Mouse (Mus musculus) lung, embryonic 16.5 days (tissue): ENCODE measurements around the gene Rgs6. TPM values are rescaled to one million over a fixed set of nuclear protein-coding genes. Genes with fewer than 3 reads are reported as not detected.

Experiments used
- ATAC-seq: fragments of 200-750 bp; cut with Nextera tagmentation; 2 replicates; pipeline ENCODE4 v1.8.0; 2017; ENCODE audit warnings: low read depth, mild to moderate bottlenecking, moderate library complexity
- H3K27ac ChIP-seq: fragments of 300-500 bp; sonication (generic); 2 replicates; pipeline ENCODE4 v1.5.1; 2014; ENCODE audit warnings: mild to moderate bottlenecking, control low read depth, low read length
- H3K27me3 ChIP-seq: fragments of 300-500 bp; sonication (generic); 2 replicates; pipeline ENCODE4 v1.6.1; 2014; ENCODE audit warnings: low read depth, low read length, mixed read lengths; ENCODE audit not compliant: control insufficient read depth, insufficient read depth
- H3K36me3 ChIP-seq: fragments of 300-500 bp; sonication (generic); 2 replicates; pipeline ENCODE4 v1.6.1; 2014; ENCODE audit warnings: low read length; ENCODE audit not compliant: control insufficient read depth, insufficient read depth
- H3K4me1 ChIP-seq: fragments of 300-500 bp; sonication (generic); replicated peaks from 2 replicates; pipeline ENCODE4 v1.6.1; 2014; ENCODE audit warnings: low read length, mixed read lengths; ENCODE audit not compliant: control insufficient read depth, insufficient read depth
- H3K4me2 ChIP-seq: fragments of 300-500 bp; sonication (generic); 2 replicates; pipeline ENCODE4 v1.6.1; 2014; ENCODE audit warnings: low read depth, low read length, control low read depth
- H3K4me3 ChIP-seq: fragments of 300-500 bp; sonication (generic); 2 replicates; pipeline ENCODE4 v1.5.1; 2014; ENCODE audit warnings: mild to moderate bottlenecking, low read length, control low read depth
- H3K9ac ChIP-seq: fragments of 300-500 bp; sonication (generic); 2 replicates; pipeline ENCODE4 v1.6.1; 2014; ENCODE audit warnings: low read length, control low read depth
- H3K9me3 ChIP-seq: fragments of 300-500 bp; sonication (generic); 2 replicates; pipeline ENCODE4 v1.6.1; 2016; ENCODE audit warnings: low read length; ENCODE audit not compliant: control insufficient read depth
- WGBS: fragments of 180-500 bp; shearing (Covaris S2); extraction: QIAGEN DNeasy Blood & Tissue Kit; methylation state at CpG from one replicate; pipeline ENCODE4 v1.1.7; 2014; 5-methylcytosine and 5-hydroxymethylcytosine counted together
- polyA plus RNA-seq: library from polyadenylated mRNA; unstranded; fragments of >200 nt; fragmentation: Nextera tagmentation; extraction: Ambion mirVana; gene quantifications from 2 replicates; pipeline ENCODE4 v1.2.1, GENCODE M21; 2015

The Rgs6 gene
- polyA plus RNA-seq, 1 experiment from 2014 or later, result 3.0 TPM

DNA sequence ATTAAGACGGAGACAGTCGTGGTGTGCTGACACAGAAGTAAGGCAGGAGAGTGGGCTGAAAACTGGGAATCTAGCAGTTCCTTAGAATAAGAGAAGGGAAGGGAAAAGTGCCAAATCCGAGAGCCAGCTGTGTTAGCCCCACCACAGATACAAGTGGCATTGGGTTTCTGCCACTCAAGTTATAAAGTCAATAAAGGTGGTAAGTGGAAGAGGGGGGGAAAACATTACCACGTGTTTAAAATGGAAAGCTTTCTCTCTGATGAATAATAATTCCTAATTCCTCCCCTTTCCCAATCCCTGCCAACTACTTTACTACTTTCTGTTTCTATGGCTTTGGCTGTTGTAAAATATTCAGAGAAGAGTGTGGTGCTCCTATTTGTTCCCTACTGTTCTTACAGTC, 352.4 kb downstream of the Rgs6 start:
- no peak overlapping the region for H3K4me3 ChIP-seq
- H3K36me3 ChIP-seq, result no peaks in the 10 kb centered on the region
- H3K4me1 ChIP-seq, result peaks cover 9% of the 10 kb centered on the region; the same call in 1 of the 2 replicates
- peak; percentile 74 for ATAC-seq
- no peaks in the 10 kb centered on the region for H3K9me3 ChIP-seq
- H3K27me3 ChIP-seq, result no peaks in the 10 kb centered on the region
- 39% methylated on average over 4 of the region's 4 CpGs for WGBS
- H3K27ac ChIP-seq, result peak overlapping the region; percentile 49
- H3K4me2 ChIP-seq, result 0 out of 2 replicates have a peak overlapping the region, but pooled peaks have one; percentile 20
- no peak overlapping the region for H3K9ac ChIP-seq

DNA sequence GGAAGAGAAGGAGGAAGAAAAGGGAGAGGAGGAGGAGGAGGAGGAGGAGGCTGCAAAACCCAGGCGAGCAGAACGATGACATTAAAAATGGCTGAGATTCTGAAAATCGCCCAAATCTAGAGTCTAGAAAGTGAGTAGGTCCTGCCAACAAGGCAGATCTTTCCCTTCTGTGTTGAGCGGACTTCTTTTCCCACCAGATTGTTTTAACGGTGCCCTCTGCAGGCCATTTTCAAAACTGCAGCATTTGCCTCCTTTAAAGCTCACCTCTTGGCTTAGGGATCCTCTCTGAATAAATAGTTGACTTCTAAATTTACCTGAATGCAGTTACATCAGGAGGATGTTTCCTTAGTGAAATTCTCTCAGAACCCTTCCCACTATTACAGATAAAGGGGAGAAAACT, 358.4 kb downstream of the Rgs6 start:
- WGBS, result 8% methylated on average over 5 of the region's 5 CpGs
- ATAC-seq, result peak; percentile 51; the same call in 1 of the 2 replicates
- Histone ChIP-seq H3K4me3 (no peak overlapping the region), H3K27ac (no peak overlapping the region), H3K9ac (no peak overlapping the region), H3K9me3 (no peaks in the 10 kb centered on the region), H3K4me1 (no peaks in the 10 kb centered on the region), H3K27me3 (no peaks in the 10 kb centered on the region), H3K36me3 (no peaks in the 10 kb centered on the region), H3K4me2 (peak overlapping the region; percentile 22; the same call in 1 of the 2 replicates)

DNA sequence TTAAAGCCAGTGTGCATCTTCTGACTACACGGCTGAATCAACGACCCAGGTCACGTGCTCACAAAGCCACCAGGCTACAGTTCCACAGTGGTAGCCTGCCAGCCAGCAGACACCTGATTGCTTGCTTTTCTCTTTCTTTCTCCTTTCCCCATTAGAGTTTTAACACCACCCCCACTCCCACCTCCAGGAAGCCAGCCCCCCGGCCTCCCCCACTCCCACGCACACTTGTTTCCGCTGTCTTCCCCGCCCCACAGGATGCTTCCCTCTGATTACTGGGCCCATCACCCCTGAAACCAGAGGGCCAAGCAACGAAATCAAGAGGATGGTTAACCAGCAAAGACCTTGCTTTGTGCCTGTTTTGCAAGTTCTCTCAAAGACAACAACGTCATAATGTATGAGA, 373.0 kb downstream of the Rgs6 start:
- Histone ChIP-seq H3K27ac (no peak overlapping the region), H3K4me2 (no peak overlapping the region), H3K9me3 (no peaks in the 10 kb centered on the region), H3K4me3 (no peak overlapping the region), H3K9ac (no peak overlapping the region), H3K27me3 (no peaks in the 10 kb centered on the region), H3K4me1 (peaks cover 5% of the 10 kb centered on the region; the same call in 1 of the 2 replicates), H3K36me3 (no peaks in the 10 kb centered on the region)
- no peak for ATAC-seq
- WGBS, result 71% methylated on average over 9 of the region's 9 CpGs

DNA sequence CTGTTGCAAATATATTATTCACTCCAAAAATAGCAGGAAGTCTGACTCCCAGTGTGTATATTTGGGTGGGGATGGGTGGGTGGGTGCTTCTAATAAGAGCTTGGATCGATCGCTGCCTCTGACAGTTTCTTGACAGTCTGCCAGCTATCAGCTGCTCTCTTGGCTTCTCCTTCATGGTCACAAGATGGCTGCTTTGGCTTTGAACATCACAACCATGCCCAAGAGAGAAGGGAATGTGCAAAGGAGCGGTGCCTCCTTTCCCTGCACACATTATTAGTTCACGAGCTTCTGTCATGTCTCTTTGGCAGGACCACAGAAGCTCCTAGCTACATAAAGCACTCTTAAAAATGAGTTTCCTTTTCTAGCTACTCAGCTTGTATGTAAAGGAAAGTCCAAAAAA, 373.8 kb downstream of the Rgs6 start:
- Histone ChIP-seq H3K9ac (no peak overlapping the region), H3K27ac (no peak overlapping the region), H3K4me3 (no peak overlapping the region), H3K9me3 (no peaks in the 10 kb centered on the region), H3K4me1 (peaks cover 5% of the 10 kb centered on the region; the same call in 1 of the 2 replicates), H3K36me3 (no peaks in the 10 kb centered on the region), H3K4me2 (no peak overlapping the region), H3K27me3 (no peaks in the 10 kb centered on the region)
- WGBS, result 52% methylated on average over 4 of the region's 4 CpGs
- peak; percentile 90 for ATAC-seq

DNA sequence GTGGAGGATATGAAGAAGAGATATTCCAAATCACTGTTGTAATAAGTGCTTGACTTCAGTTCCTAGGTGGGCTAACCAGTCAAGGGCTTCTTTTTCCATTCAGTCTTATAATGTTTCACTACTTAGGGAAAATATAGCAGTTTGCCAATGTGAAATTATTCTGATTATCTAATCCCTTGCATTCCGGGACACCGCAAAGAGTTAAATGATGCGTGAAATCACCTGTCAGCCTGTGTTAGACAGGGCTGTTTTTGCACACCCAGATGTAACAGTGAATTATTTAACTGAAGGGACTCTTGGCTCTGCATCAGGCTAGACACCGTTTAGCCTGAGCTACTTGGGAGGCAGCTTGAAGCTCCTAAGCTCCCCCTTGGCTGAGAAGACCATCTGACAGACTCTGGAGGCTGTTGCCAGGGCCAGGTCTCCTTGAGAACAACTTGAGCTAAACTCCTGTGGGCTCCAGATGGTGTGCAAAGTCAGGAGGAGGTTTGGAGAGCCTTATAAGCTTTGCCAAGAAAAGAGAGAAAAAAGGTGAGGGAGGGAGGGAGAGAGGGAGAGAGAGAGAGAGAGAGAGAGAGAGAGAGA, 382.5 kb downstream of the Rgs6 start:
- Histone ChIP-seq H3K4me2 (no peak overlapping the region), H3K9ac (no peak overlapping the region), H3K27me3 (no peaks in the 10 kb centered on the region), H3K4me3 (no peak overlapping the region), H3K36me3 (no peaks in the 10 kb centered on the region), H3K4me1 (no peaks in the 10 kb centered on the region), H3K9me3 (no peaks in the 10 kb centered on the region), H3K27ac (no peak overlapping the region)
- 83% methylated on average over 4 of the region's 4 CpGs for WGBS
- ATAC-seq, result no peak

DNA sequence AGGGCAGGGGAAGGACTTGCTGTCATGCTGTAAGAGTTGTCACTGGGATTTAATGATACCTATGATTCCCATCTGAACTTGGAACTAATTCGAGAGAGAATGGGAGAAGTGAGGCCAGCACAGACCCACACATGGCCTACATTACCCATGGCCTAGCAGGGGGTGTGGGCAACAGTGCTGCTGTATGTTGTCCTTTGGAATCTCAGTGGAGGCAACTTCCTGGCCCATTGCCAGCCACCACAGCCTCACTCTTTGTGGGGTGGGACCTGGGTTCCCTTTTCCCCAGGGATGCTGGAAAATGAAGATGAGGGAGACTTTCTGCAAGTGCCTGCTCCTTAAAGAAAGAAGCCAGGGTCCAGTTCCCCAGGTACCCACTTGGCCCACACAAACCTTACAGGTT, 383.1 kb downstream of the Rgs6 start:
- no peak for ATAC-seq
- Histone ChIP-seq H3K4me1 (no peaks in the 10 kb centered on the region), H3K9me3 (no peaks in the 10 kb centered on the region), H3K27ac (no peak overlapping the region), H3K4me3 (no peak overlapping the region), H3K9ac (no peak overlapping the region), H3K27me3 (no peaks in the 10 kb centered on the region), H3K4me2 (no peak overlapping the region), H3K36me3 (no peaks in the 10 kb centered on the region)
- 88% methylated on average over 1 of the region's 1 CpGs for WGBS

DNA sequence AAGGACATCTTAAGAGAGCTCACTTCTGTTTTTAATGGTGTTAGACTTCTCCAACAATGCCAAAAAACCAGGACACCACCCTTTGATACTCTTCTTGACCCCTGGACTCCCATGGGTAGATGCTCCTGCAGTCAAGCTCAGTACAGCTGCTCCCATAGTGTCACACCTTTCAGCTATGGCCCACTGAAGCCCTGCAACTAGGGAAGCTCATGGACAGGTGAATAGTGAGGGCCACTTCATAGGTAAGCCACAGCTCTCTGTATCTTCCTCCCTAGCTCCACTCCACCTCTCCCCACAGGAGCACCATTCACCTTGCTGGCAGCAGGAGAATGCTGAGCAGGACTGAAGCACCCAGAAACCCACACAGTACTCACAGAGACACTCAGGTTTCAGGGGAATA, 384.6 kb downstream of the Rgs6 start:
- Histone ChIP-seq H3K9me3 (no peaks in the 10 kb centered on the region), H3K4me3 (no peak overlapping the region), H3K36me3 (no peaks in the 10 kb centered on the region), H3K27ac (no peak overlapping the region), H3K27me3 (no peaks in the 10 kb centered on the region), H3K9ac (no peak overlapping the region), H3K4me2 (no peak overlapping the region), H3K4me1 (no peaks in the 10 kb centered on the region)
- ATAC-seq, result no peak

DNA sequence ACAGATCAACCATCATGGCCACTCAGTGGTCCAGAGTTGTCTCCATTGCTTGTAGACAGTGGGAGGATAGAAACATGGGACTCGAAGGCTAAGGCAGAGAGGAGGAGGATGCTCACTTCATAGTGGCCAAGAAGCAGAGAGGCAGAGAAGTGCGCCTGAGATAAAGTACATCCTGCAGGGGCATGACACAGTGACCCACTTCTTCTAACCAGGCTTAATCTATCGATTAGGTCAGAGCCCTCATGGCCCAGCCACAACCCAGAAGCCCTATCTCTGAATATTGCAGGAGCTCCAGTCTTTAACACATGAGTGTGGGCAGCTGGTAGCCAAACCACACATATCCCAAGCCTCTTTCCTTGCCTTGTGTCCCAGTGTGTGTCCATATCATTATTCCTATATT, 385.7 kb downstream of the Rgs6 start:
- no peak overlapping the region for H3K4me3 ChIP-seq
- no peak overlapping the region for H3K27ac ChIP-seq
- H3K36me3 ChIP-seq, result no peaks in the 10 kb centered on the region
- no peak overlapping the region for H3K4me2 ChIP-seq
- WGBS, result 89% methylated on average over 3 of the region's 3 CpGs
- no peaks in the 10 kb centered on the region for H3K9me3 ChIP-seq
- no peak for ATAC-seq
- no peak overlapping the region for H3K9ac ChIP-seq
- H3K27me3 ChIP-seq, result no peaks in the 10 kb centered on the region
- H3K4me1 ChIP-seq, result no peaks in the 10 kb centered on the region

DNA sequence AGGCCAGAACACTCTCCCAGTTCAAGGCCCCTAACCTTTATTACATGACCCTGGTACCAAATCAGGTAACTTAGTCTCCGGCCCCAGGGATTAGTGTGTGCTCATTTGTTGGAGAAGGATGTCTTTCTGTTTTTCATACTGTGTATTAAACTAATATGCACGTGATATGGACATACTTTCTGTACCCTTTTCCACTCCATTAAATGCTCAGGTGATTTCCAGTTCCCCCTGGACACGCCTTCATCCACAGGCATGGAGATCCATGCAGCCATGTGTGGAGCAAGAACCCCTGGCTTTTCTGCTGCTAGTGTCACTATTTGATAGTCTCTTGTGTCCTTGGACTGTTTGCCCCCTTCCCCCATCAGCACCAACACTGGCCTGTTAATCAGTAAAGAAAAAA, 390.2 kb downstream of the Rgs6 start:
- 81% methylated on average over 3 of the region's 3 CpGs for WGBS
- no peak overlapping the region for H3K4me2 ChIP-seq
- H3K27ac ChIP-seq, result no peak overlapping the region
- H3K9ac ChIP-seq, result no peak overlapping the region
- no peak overlapping the region for H3K4me3 ChIP-seq
- no peaks in the 10 kb centered on the region for H3K9me3 ChIP-seq
- no peaks in the 10 kb centered on the region for H3K4me1 ChIP-seq
- no peaks in the 10 kb centered on the region for H3K36me3 ChIP-seq
- no peak for ATAC-seq
- no peaks in the 10 kb centered on the region for H3K27me3 ChIP-seq

DNA sequence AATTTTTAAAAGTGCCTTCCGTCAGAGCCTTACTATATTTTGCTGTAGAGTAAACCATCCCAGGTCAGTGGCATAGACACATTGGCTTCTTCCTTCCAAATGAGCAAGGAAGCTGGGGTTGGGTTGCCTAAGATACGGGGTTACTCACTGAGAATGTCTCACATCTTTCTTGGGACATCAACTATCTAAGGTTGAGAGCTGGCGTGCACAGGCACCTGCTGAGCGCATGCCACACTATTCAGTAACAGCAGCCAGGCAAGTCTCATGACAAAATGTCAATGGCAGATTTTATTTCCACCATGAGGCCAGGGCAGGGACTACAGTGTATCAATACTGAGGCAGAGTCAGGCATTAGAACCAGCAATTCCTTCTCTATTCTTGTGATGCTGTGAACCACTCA, 394.6 kb downstream of the Rgs6 start:
- 87% methylated on average over 4 of the region's 4 CpGs for WGBS
- H3K27me3 ChIP-seq, result no peaks in the 10 kb centered on the region
- no peaks in the 10 kb centered on the region for H3K4me1 ChIP-seq

More for the DNA sequence above, 394.6 kb downstream of the Rgs6 start:
- ATAC-seq, result no peak
- Histone ChIP-seq H3K27ac (no peak overlapping the region), H3K9ac (no peak overlapping the region), H3K4me2 (no peak overlapping the region), H3K4me3 (no peak overlapping the region), H3K9me3 (no peaks in the 10 kb centered on the region), H3K36me3 (no peaks in the 10 kb centered on the region)
